Comparison of ENCODE assay signal across 11 mouse cellular contexts in genomic region chr11:43484057-43484456, GRCm38 (mm10). TPM values are rescaled to one million over a fixed set of nuclear protein-coding genes. Genes with fewer than 3 reads are reported as not detected.
DNase-seq lines count a peak whose midpoint lies in the region; ATAC-seq and TF ChIP-seq lines count a peak whose summit lies in the region.
"Had no signal": no experiment of that assay in that cellular context is flagged by ENCODE, and none has a peak within 500 bp of the region (broad histone marks: within the 10 kb centered on the region; RNA-seq: fewer than 3 reads in every experiment).

No protein-coding gene starts in this region.

- no peaks in the 10 kb centered on the region for H3K36me3 ChIP-seq in liver, adult 2 months (ENCODE audit: control insufficient read depth, insufficient read depth, low read length)
- no peaks in the 10 kb centered on the region for H3K36me3 ChIP-seq in liver, postnatal 0 days (replicated peaks; ENCODE audit: insufficient read depth, low read length)
- H3K36me3 ChIP-seq in heart, embryonic 10.5 days = no peaks in the 10 kb centered on the region
- no peaks in the 10 kb centered on the region for H3K36me3 ChIP-seq in limb, embryonic 12.5 days

- no peaks in the 10 kb centered on the region; the same call in 1 of the 2 replicates for H3K27me3 ChIP-seq in liver, adult 2 months (ENCODE audit: control insufficient read depth, insufficient read depth, low read length)
- H3K27me3 ChIP-seq in liver, postnatal 0 days (ENCODE audit: insufficient read depth, low read length) = no peaks in the 10 kb centered on the region
- peaks cover 4% of the 10 kb centered on the region; the same call in 1 of the 2 replicates for H3K27me3 ChIP-seq in heart, embryonic 10.5 days (ENCODE audit: insufficient read depth, poor library complexity, severe bottlenecking)
- no peaks in the 10 kb centered on the region for H3K27me3 ChIP-seq in limb, embryonic 12.5 days

- DNase-seq in gastrocnemius, postnatal 14 days = peak; percentile 34
- no peak for DNase-seq in gastrocnemius, postnatal 10 days
- no peak for DNase-seq in liver, adult 2 months (ENCODE audit: extremely low read depth, low read depth, low spot score)
- no peak for DNase-seq in liver, postnatal 0 days
- peak; percentile 39 for DNase-seq in heart, embryonic 10.5 days (ENCODE audit: low spot score)
- DNase-seq in spleen, postnatal 10 days (ENCODE audit: low spot score in 2 of 2) = no peak
- no peak for DNase-seq in B cell, adult 2 months
- DNase-seq: adrenal gland, adult 8-10 months; cerebellum, adult 2 months had no signal

- H3K9ac ChIP-seq in liver, adult 2 months (ENCODE audit: low read depth, low read length) = no peak overlapping the region
- no peak overlapping the region for H3K9ac ChIP-seq in liver, postnatal 0 days (replicated peaks)
- H3K9ac ChIP-seq in limb, embryonic 12.5 days (replicated peaks) = no peak overlapping the region

- H3K79me2 ChIP-seq in liver, adult 2 months (ENCODE audit: control insufficient read depth, insufficient read depth, low read length) = no peaks in the 10 kb centered on the region

- 79% methylated on average over 4 of the region's 4 CpGs for WGBS in liver, adult 2 months
- WGBS in liver, postnatal 0 days (ENCODE audit: insufficient replicate concordance) = 66% methylated on average over 4 of the region's 4 CpGs
- WGBS in heart, embryonic 10.5 days = 75% methylated on average over 4 of the region's 4 CpGs
- WGBS in limb, embryonic 12.5 days = 74% methylated on average over 4 of the region's 4 CpGs

- no peak for TF ChIP-seq POLR2A in liver, adult 2 months (IDR thresholded peaks at IDR 0.05; ENCODE audit: extremely low read depth, insufficient read depth, low read length)

- ATAC-seq in liver, postnatal 0 days = no peak
- ATAC-seq in limb, embryonic 12.5 days (ENCODE audit: insufficient number of reproducible peaks, insufficient read depth, low FRiP score, low TSS enrichment, low read depth) = no peak

- H3K9me3 ChIP-seq in liver, postnatal 0 days (ENCODE audit: low read length) = no peaks in the 10 kb centered on the region
- no peaks in the 10 kb centered on the region for H3K9me3 ChIP-seq in heart, embryonic 10.5 days
- no peaks in the 10 kb centered on the region for H3K9me3 ChIP-seq in limb, embryonic 12.5 days

- intact Hi-C loops in gastrocnemius, postnatal 14 days (cut with DNase I; ENCODE audit: low total_unique reads) = no loop called here

- H3K4me3 ChIP-seq in liver, adult 2 months (ENCODE audit: insufficient read depth, low read depth, low read length) = no peak overlapping the region
- H3K4me3 ChIP-seq in liver, postnatal 0 days (ENCODE audit: low read depth, low read length) = no peak overlapping the region
- H3K4me3 ChIP-seq in heart, embryonic 10.5 days = no peak overlapping the region
- no peak overlapping the region for H3K4me3 ChIP-seq in limb, embryonic 12.5 days (replicated peaks)
- H3K4me3 ChIP-seq: erythroblast, embryonic 14.5 days had no signal

- no peak for TF ChIP-seq CTCF in liver, adult 2 months (IDR thresholded peaks at IDR 0.05; ENCODE audit: low read depth, low read length)
- TF ChIP-seq CTCF in liver, postnatal 0 days (IDR thresholded peaks at IDR 0.05; ENCODE audit: low read depth) = no peak

- peak overlapping the region; percentile 27; the same call in 1 of the 2 replicates for H3K27ac ChIP-seq in liver, adult 2 months (replicated peaks; ENCODE audit: insufficient read depth, low read depth, low read length)
- H3K27ac ChIP-seq in liver, postnatal 0 days (ENCODE audit: low read depth) = no peak overlapping the region
- no peak overlapping the region for H3K27ac ChIP-seq in heart, embryonic 10.5 days
- H3K27ac ChIP-seq in limb, embryonic 12.5 days = peak overlapping the region; percentile 20; the same call in 1 of the 2 replicates

- H3K4me1 ChIP-seq in liver, adult 2 months (ENCODE audit: control insufficient read depth, insufficient read depth, low read length) = no peaks in the 10 kb centered on the region; the same call in 1 of the 2 replicates
- no peaks in the 10 kb centered on the region; the same call in 1 of the 2 replicates for H3K4me1 ChIP-seq in liver, postnatal 0 days (ENCODE audit: insufficient read depth)
- H3K4me1 ChIP-seq in heart, embryonic 10.5 days = peaks cover 27% of the 10 kb centered on the region
- H3K4me1 ChIP-seq in limb, embryonic 12.5 days (replicated peaks) = peaks cover 45% of the 10 kb centered on the region

- TF ChIP-seq EP300 in liver, postnatal 0 days (IDR thresholded peaks at IDR 0.05; ENCODE audit: low read depth) = no peak

- no peak overlapping the region for H3K4me2 ChIP-seq in liver, postnatal 0 days (ENCODE audit: low read depth, low read length)
- no peak overlapping the region for H3K4me2 ChIP-seq in limb, embryonic 12.5 days

RNA-seq across cellular contexts. Expression of gene C1qtnf2, which starts 10.0 kb away (rescaled TPM):
- 10 to 100 TPM; 11.4 to 18.2 TPM for total RNA-seq in gastrocnemius, postnatal 14 days (2021)
- 10 to 100 TPM; 27.9 to 31.1 TPM for total RNA-seq in gastrocnemius, postnatal 10 days (2021)
- 1.2 and 1.5 TPM in 2 replicates for total RNA-seq in liver, adult 2 months (2014; rRNA removed)
- polyA plus RNA-seq in liver, adult 2 months (2012; rRNA removed) = 1.4 and 2.6 TPM in 2 replicates
- 2.5 and 2.7 TPM in 2 replicates for polyA plus RNA-seq in liver, postnatal 0 days (2015; fragmentation: Nextera tagmentation; extraction: Ambion mirVana)
- polyA plus RNA-seq in heart, embryonic 10.5 days (2016; fragmentation: Nextera tagmentation; extraction: Ambion mirVana) = 1.4 and 1.9 TPM in 2 replicates
- polyA plus RNA-seq in limb, embryonic 12.5 days (2016; fragmentation: Nextera tagmentation; extraction: Ambion mirVana) = 3.2 and 5.0 TPM in 2 replicates
- polyA plus RNA-seq: erythroblast, embryonic 14.5 days had no signal

RNA-seq across cellular contexts. Expression of gene Ccnjl, which starts 44.5 kb away (rescaled TPM):
- total RNA-seq in gastrocnemius, postnatal 14 days (2021) = 1 to 10 TPM in 1 of 2 experiments, under 1 TPM in 1; 0.78 to 1.0 TPM
- 1 to 10 TPM; 1.0 to 1.3 TPM for total RNA-seq in gastrocnemius, postnatal 10 days (2021)
- total RNA-seq in liver, adult 2 months (2014; rRNA removed) = 0.07 and 0.09 TPM in 2 replicates
- polyA plus RNA-seq in liver, adult 2 months (2012; rRNA removed) = 0.10 and 0.20 TPM in 2 replicates
- polyA plus RNA-seq in liver, postnatal 0 days (2015; fragmentation: Nextera tagmentation; extraction: Ambion mirVana) = 1.5 and 2.1 TPM in 2 replicates
- polyA plus RNA-seq in heart, embryonic 10.5 days (2016; fragmentation: Nextera tagmentation; extraction: Ambion mirVana) = 24.7 and 33.2 TPM in 2 replicates
- polyA plus RNA-seq in limb, embryonic 12.5 days (2016; fragmentation: Nextera tagmentation; extraction: Ambion mirVana) = 22.6 and 23.3 TPM in 2 replicates
- polyA plus RNA-seq: erythroblast, embryonic 14.5 days had no signal

RNA-seq across cellular contexts. Expression of gene Slu7, which starts 50.5 kb away (rescaled TPM):
- 10 to 100 TPM; 27.8 to 27.9 TPM for total RNA-seq in gastrocnemius, postnatal 14 days (2021)
- total RNA-seq in gastrocnemius, postnatal 10 days (2021) = 10 to 100 TPM; 28.9 to 31.5 TPM
- 11.8 and 13.2 TPM in 2 replicates for total RNA-seq in liver, adult 2 months (2014; rRNA removed)
- polyA plus RNA-seq in liver, adult 2 months (2012; rRNA removed) = 1.7 and 2.4 TPM in 2 replicates
- polyA plus RNA-seq in liver, postnatal 0 days (2015; fragmentation: Nextera tagmentation; extraction: Ambion mirVana) = 19.7 and 20.3 TPM in 2 replicates
- 36.6 and 44.1 TPM in 2 replicates for polyA plus RNA-seq in heart, embryonic 10.5 days (2016; fragmentation: Nextera tagmentation; extraction: Ambion mirVana)
- polyA plus RNA-seq in limb, embryonic 12.5 days (2016; fragmentation: Nextera tagmentation; extraction: Ambion mirVana) = 58.5 and 68.0 TPM in 2 replicates

RNA-seq across cellular contexts. Expression of gene Pttg1, which starts 58.0 kb away (rescaled TPM):
- total RNA-seq in gastrocnemius, postnatal 14 days (2021) = 10 to 100 TPM; 26.5 to 30.2 TPM
- total RNA-seq in gastrocnemius, postnatal 10 days (2021) = 10 to 100 TPM; 21.9 to 23.3 TPM
- total RNA-seq in liver, adult 2 months (2014; rRNA removed) = 40.0 and 45.4 TPM in 2 replicates
- 12.0 and 17.7 TPM in 2 replicates for polyA plus RNA-seq in liver, adult 2 months (2012; rRNA removed)
- 61.8 and 62.5 TPM in 2 replicates for polyA plus RNA-seq in liver, postnatal 0 days (2015; fragmentation: Nextera tagmentation; extraction: Ambion mirVana)
- 101 and 118 TPM in 2 replicates for polyA plus RNA-seq in heart, embryonic 10.5 days (2016; fragmentation: Nextera tagmentation; extraction: Ambion mirVana)
- 104 and 106 TPM in 2 replicates for polyA plus RNA-seq in limb, embryonic 12.5 days (2016; fragmentation: Nextera tagmentation; extraction: Ambion mirVana)

Comparison
In these comparisons a context has a peak if more than half of its experiments do, and no peak if none do; other contexts are left out.
1. DNase-seq: peak in gastrocnemius, postnatal 14 days (single experiment) and heart, embryonic 10.5 days (single experiment); none in gastrocnemius, postnatal 10 days (single experiment), liver, adult 2 months (single experiment), liver, postnatal 0 days (single experiment), spleen, postnatal 10 days (0 of 2) and B cell, adult 2 months (0 of 2).
2. H3K27ac ChIP-seq: peak in liver, adult 2 months (single experiment) and limb, embryonic 12.5 days (single experiment); none in liver, postnatal 0 days (single experiment) and heart, embryonic 10.5 days (single experiment).